Mouse (Mus musculus): ENCODE data around the gene E2f2. TPM values are rescaled to one million over a fixed set of nuclear protein-coding genes. Genes with fewer than 3 reads are reported as not detected.

The E2f2 gene
- polyA plus RNA-seq, 1 experiment from 2014 or later, result 5.5 TPM

DNA sequence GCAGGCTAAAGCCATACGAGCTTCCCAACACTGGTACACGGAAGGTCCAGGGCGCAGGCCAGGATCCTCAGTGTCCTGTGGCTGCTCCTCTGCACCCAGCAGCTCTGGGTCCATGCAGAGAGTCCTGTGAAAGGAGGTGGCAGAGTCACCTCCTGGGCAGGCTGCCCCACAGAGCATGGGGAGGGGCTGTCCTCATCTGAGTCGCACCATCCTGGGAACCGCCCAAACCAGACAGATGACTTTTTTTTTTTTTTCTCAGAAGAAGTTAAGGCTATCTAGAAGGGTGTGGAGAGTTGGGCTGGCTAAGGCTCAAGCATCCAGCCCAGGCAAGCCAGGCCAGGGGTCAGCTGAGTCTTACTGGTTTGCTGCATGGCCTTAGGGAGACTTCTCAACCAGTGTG is 56.4 kb downstream of the E2f2 start:
- WGBS, result 85% methylated on average over 5 of the region's 5 CpGs
- Histone ChIP-seq H3K4me2 (ENCODE audit: low read length) (no peak overlapping the region), H3K36me3 (ENCODE audit: control insufficient read depth, insufficient read depth, low read length) (no peaks in the 10 kb centered on the region), H3K27ac (ENCODE audit: low read depth, low read length) (no peak overlapping the region), H3K27me3 (replicated peaks; ENCODE audit: control insufficient read depth, insufficient read depth, low read length) (no peaks in the 10 kb centered on the region), H3K9me3 (replicated peaks; ENCODE audit: control insufficient read depth, low read length) (no peaks in the 10 kb centered on the region), H3K9ac (ENCODE audit: low read length) (no peak overlapping the region), H3K4me1 (ENCODE audit: control insufficient read depth, insufficient read depth, low read length) (peaks cover 10% of the 10 kb centered on the region), H3K4me3 (ENCODE audit: low read depth, low read length) (no peak overlapping the region)
- ATAC-seq, result no peak
- no peak for DNase-seq (ENCODE audit: low spot score)

DNA sequence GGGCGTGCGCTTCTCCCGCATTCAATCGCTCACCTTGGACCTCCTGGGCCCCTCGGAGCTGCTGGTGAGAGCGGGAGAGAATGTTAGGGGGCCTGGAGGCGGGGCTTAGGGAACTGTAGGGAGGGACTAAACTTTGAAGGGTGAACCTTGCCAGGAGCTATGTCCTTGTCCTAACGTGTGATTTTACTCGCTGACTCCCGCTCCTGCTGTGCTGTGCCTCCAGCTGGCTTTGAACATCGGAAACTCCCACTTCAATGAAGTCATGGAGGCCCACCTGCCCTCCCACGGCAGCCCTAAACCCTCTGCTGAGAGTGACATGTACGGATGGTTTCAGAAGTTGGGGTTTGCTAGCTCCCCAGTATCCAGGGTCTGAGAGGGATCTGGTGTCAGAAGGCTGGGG is 66.5 kb downstream of the E2f2 start:
- Histone ChIP-seq H3K4me3 (ENCODE audit: low read depth, low read length) (no peak overlapping the region), H3K4me2 (ENCODE audit: low read length) (no peak overlapping the region), H3K9me3 (replicated peaks; ENCODE audit: control insufficient read depth, low read length) (no peaks in the 10 kb centered on the region), H3K27ac (ENCODE audit: low read depth, low read length) (no peak overlapping the region), H3K27me3 (replicated peaks; ENCODE audit: control insufficient read depth, insufficient read depth, low read length) (0 out of 2 replicates have a peak, but pooled peaks cover 11% of the 10 kb centered on the region), H3K4me1 (ENCODE audit: control insufficient read depth, insufficient read depth, low read length) (no peaks in the 10 kb centered on the region), H3K9ac (ENCODE audit: low read length) (no peak overlapping the region), H3K36me3 (ENCODE audit: control insufficient read depth, insufficient read depth, low read length) (no peaks in the 10 kb centered on the region)
- no peak for DNase-seq (ENCODE audit: low spot score)
- WGBS, result 22% methylated on average over 13 of the region's 13 CpGs
- no peak for ATAC-seq

DNA sequence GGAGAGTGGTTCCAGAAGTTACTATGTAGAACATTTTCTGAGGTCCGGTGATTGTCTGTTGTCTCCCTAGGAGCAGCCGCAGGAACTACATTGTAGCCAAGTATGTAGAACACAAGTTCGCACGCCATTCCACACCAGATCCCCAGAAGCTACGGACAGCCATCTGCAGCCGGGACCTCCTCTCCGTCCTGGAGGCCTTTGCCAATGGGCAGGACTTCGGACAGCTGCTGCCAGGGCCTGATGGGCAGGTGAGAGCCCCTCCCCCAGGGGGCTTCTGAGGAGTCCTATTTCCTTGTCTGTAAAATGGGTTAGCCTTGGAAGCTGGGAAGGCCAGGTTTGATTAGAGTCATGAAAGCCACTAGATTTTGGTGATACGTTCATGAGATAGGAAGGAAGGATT is 66.9 kb downstream of the E2f2 start:
- 77% methylated on average over 9 of the region's 9 CpGs for WGBS
- H3K27me3 ChIP-seq (replicated peaks; ENCODE audit: control insufficient read depth, insufficient read depth, low read length), result 0 out of 2 replicates have a peak, but pooled peaks cover 11% of the 10 kb centered on the region
- no peak for DNase-seq (ENCODE audit: low spot score)

GRCm38 (mm10) chr4:136239622-136240021 is 67.4 kb downstream of the E2f2 start:
- 0 out of 2 replicates have a peak, but pooled peaks cover 11% of the 10 kb centered on the region for H3K27me3 ChIP-seq (replicated peaks; ENCODE audit: control insufficient read depth, insufficient read depth, low read length)
- H3K9me3 ChIP-seq (replicated peaks; ENCODE audit: control insufficient read depth, low read length), result no peaks in the 10 kb centered on the region
- 19% methylated on average over 8 of the region's 8 CpGs for WGBS
- no peaks in the 10 kb centered on the region for H3K4me1 ChIP-seq (ENCODE audit: control insufficient read depth, insufficient read depth, low read length)
- H3K4me3 ChIP-seq (ENCODE audit: low read depth, low read length), result no peak overlapping the region
- DNase-seq (ENCODE audit: low spot score) (peak; percentile 72), ATAC-seq (peak; percentile 44; the same call in 1 of the 2 replicates)
- no peak overlapping the region for H3K4me2 ChIP-seq (ENCODE audit: low read length)
- H3K9ac ChIP-seq (ENCODE audit: low read length), result no peak overlapping the region
- no peaks in the 10 kb centered on the region for H3K36me3 ChIP-seq (ENCODE audit: control insufficient read depth, insufficient read depth, low read length)
- H3K27ac ChIP-seq (ENCODE audit: low read depth, low read length), result no peak overlapping the region

More for the DNA sequence above, 66.9 kb downstream of the E2f2 start:
- H3K27ac ChIP-seq (ENCODE audit: low read depth, low read length), result no peak overlapping the region
- ATAC-seq, result no peak
- H3K4me3 ChIP-seq (ENCODE audit: low read depth, low read length), result no peak overlapping the region
- no peaks in the 10 kb centered on the region for H3K36me3 ChIP-seq (ENCODE audit: control insufficient read depth, insufficient read depth, low read length)
- no peak overlapping the region for H3K4me2 ChIP-seq (ENCODE audit: low read length)
- no peak overlapping the region for H3K9ac ChIP-seq (ENCODE audit: low read length)
- H3K4me1 ChIP-seq (ENCODE audit: control insufficient read depth, insufficient read depth, low read length), result no peaks in the 10 kb centered on the region
- H3K9me3 ChIP-seq (replicated peaks; ENCODE audit: control insufficient read depth, low read length), result no peaks in the 10 kb centered on the region

GRCm38 (mm10) chr4:136240123-136240522 is 67.9 kb downstream of the E2f2 start:
- Histone ChIP-seq H3K36me3 (ENCODE audit: control insufficient read depth, insufficient read depth, low read length) (no peaks in the 10 kb centered on the region), H3K9me3 (replicated peaks; ENCODE audit: control insufficient read depth, low read length) (no peaks in the 10 kb centered on the region), H3K9ac (ENCODE audit: low read length) (no peak overlapping the region), H3K27me3 (replicated peaks; ENCODE audit: control insufficient read depth, insufficient read depth, low read length) (0 out of 2 replicates have a peak, but pooled peaks cover 11% of the 10 kb centered on the region), H3K27ac (ENCODE audit: low read depth, low read length) (no peak overlapping the region), H3K4me3 (ENCODE audit: low read depth, low read length) (no peak overlapping the region), H3K4me2 (ENCODE audit: low read length) (no peak overlapping the region), H3K4me1 (ENCODE audit: control insufficient read depth, insufficient read depth, low read length) (no peaks in the 10 kb centered on the region)
- DNase-seq (ENCODE audit: low spot score) (no peak), ATAC-seq (no peak; the same call in 1 of the 2 replicates)
- 66% methylated on average over 14 of the region's 14 CpGs for WGBS

GRCm38 (mm10) chr4:136240955-136241354 is 68.8 kb downstream of the E2f2 start:
- ATAC-seq, result no peak
- peaks cover 20% of the 10 kb centered on the region for H3K27me3 ChIP-seq (replicated peaks; ENCODE audit: control insufficient read depth, insufficient read depth, low read length)

DNA sequence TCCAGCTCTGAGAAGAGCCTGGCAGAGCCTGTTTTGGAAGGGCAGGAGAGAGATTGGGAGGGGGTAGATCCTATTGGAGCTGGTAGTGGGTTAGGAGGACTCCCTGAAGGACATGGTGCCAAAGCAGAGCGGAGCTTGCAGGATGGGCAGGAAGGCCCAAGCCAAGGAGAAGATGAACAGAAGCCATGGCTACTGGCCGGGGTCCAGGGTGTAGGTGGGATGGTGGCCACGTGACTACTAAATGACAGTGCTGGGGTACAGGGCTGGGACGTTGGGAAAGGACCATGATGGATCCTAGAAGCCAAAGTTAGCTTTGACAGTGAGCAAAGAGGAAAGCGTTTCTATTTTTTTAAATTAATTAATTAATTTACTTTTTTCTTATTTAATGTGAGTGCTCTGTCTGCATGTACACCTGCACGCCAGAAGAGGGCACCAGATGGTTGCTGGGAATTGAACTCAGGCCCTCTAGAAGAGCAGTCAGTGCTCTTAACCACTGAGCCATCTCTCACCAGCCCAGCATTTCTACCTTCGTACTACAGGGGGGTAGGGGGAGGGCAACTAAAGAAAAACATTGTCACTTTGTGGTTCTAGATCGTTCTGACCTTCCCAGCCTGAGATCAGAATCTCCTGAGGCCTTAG is 70.0 kb downstream of the E2f2 start:
- H3K36me3 ChIP-seq (ENCODE audit: control insufficient read depth, insufficient read depth, low read length), result no peaks in the 10 kb centered on the region
- no peak overlapping the region for H3K9ac ChIP-seq (ENCODE audit: low read length)
- WGBS, result 41% methylated on average over 8 of the region's 8 CpGs
- H3K27ac ChIP-seq (ENCODE audit: low read depth, low read length), result no peak overlapping the region
- H3K4me1 ChIP-seq (ENCODE audit: control insufficient read depth, insufficient read depth, low read length), result no peaks in the 10 kb centered on the region
- DNase-seq (ENCODE audit: low spot score) (peak; percentile 25), ATAC-seq (no peak)
- H3K4me2 ChIP-seq (ENCODE audit: low read length), result no peak overlapping the region
- H3K27me3 ChIP-seq (replicated peaks; ENCODE audit: control insufficient read depth, insufficient read depth, low read length), result peaks cover 30% of the 10 kb centered on the region
- H3K4me3 ChIP-seq (ENCODE audit: low read depth, low read length), result no peak overlapping the region
- no peaks in the 10 kb centered on the region for H3K9me3 ChIP-seq (replicated peaks; ENCODE audit: control insufficient read depth, low read length)

More at GRCm38 (mm10) chr4:136240955-136241354, 68.8 kb downstream of the E2f2 start:
- H3K27ac ChIP-seq (ENCODE audit: low read depth, low read length), result no peak overlapping the region
- H3K4me3 ChIP-seq (ENCODE audit: low read depth, low read length), result no peak overlapping the region
- no peak for DNase-seq (ENCODE audit: low spot score)
- no peaks in the 10 kb centered on the region for H3K36me3 ChIP-seq (ENCODE audit: control insufficient read depth, insufficient read depth, low read length)
- H3K4me2 ChIP-seq (ENCODE audit: low read length), result no peak overlapping the region
- H3K9ac ChIP-seq (ENCODE audit: low read length), result no peak overlapping the region
- no peaks in the 10 kb centered on the region for H3K4me1 ChIP-seq (ENCODE audit: control insufficient read depth, insufficient read depth, low read length)
- H3K9me3 ChIP-seq (replicated peaks; ENCODE audit: control insufficient read depth, low read length), result no peaks in the 10 kb centered on the region
- WGBS, result 41% methylated on average over 8 of the region's 8 CpGs

GRCm38 (mm10) chr4:136242728-136243127 is 70.5 kb downstream of the E2f2 start:
- DNase-seq (ENCODE audit: low spot score) (no peak), ATAC-seq (no peak)
- Histone ChIP-seq H3K4me3 (ENCODE audit: low read depth, low read length) (no peak overlapping the region), H3K27ac (ENCODE audit: low read depth, low read length) (no peak overlapping the region), H3K36me3 (ENCODE audit: control insufficient read depth, insufficient read depth, low read length) (no peaks in the 10 kb centered on the region), H3K27me3 (replicated peaks; ENCODE audit: control insufficient read depth, insufficient read depth, low read length) (peaks cover 35% of the 10 kb centered on the region), H3K9ac (ENCODE audit: low read length) (no peak overlapping the region), H3K4me1 (ENCODE audit: control insufficient read depth, insufficient read depth, low read length) (peaks cover 2% of the 10 kb centered on the region; the same call in 1 of the 2 replicates), H3K4me2 (ENCODE audit: low read length) (no peak overlapping the region), H3K9me3 (replicated peaks; ENCODE audit: control insufficient read depth, low read length) (no peaks in the 10 kb centered on the region)
- 79% methylated on average over 7 of the region's 7 CpGs for WGBS

- Histone ChIP-seq H3K9ac (ENCODE audit: low read length) (no peak overlapping the region), H3K36me3 (ENCODE audit: control insufficient read depth, insufficient read depth, low read length) (no peaks in the 10 kb centered on the region), H3K9me3 (replicated peaks; ENCODE audit: control insufficient read depth, low read length) (no peaks in the 10 kb centered on the region), H3K27ac (ENCODE audit: low read depth, low read length) (no peak overlapping the region), H3K27me3 (replicated peaks; ENCODE audit: control insufficient read depth, insufficient read depth, low read length) (peaks cover 39% of the 10 kb centered on the region), H3K4me3 (ENCODE audit: low read depth, low read length) (no peak overlapping the region), H3K4me2 (ENCODE audit: low read length) (no peak overlapping the region), H3K4me1 (ENCODE audit: control insufficient read depth, insufficient read depth, low read length) (peaks cover 11% of the 10 kb centered on the region)
- DNase-seq (ENCODE audit: low spot score) (no peak), ATAC-seq (no peak)
- WGBS, result 68% methylated on average over 7 of the region's 7 CpGs
Observed at GRCm38 (mm10) chr4:136244208-136244607, 72.0 kb downstream of the E2f2 start.
